Mouse (Mus musculus) embryonic fibroblast, embryonic 13.5 days (primary cell): Measurements from ENCODE around the gene Stat6.

Source experiments
- CTCF ChIP-seq: IDR thresholded peaks from 2 replicates; pipeline ENCODE4 v1.5.1; 2011; ENCODE audit warnings: mild to moderate bottlenecking, control low read depth, low read length, moderate library complexity, borderline replicate concordance; ENCODE audit not compliant: insufficient read depth
- POLR2A ChIP-seq: IDR thresholded peaks from 2 replicates; pipeline ENCODE4 v1.6.1; 2011; ENCODE audit warnings: low read depth, mild to moderate bottlenecking, control low read depth, low read length, moderate library complexity

GRCm38 (mm10) chr10:127615034-127615374 is 27.8 kb upstream of the Stat6 start:
- no peak for TF ChIP-seq CTCF
- no peak for TF ChIP-seq POLR2A
